Mouse (Mus musculus) olfactory bulb, adult 2 months (tissue): ENCODE data around the gene Fbxl7. TPM values are rescaled to one million over a fixed set of nuclear protein-coding genes. Genes with fewer than 3 reads are reported as not detected.

ENCODE experiments used
- H3K27ac ChIP-seq: fragments of 200-500 bp; 2 replicates; pipeline ENCODE4 v1.5.1; 2012; ENCODE audit warnings: low read depth, low read length; ENCODE audit not compliant: insufficient read depth
- H3K4me1 ChIP-seq: fragments of 200-500 bp; 2 replicates; pipeline ENCODE4 v1.6.1; 2012; ENCODE audit warnings: low read length; ENCODE audit not compliant: control insufficient read depth, insufficient read depth
- H3K4me3 ChIP-seq: fragments of 200-500 bp; 2 replicates; pipeline ENCODE4 v1.5.1; 2012; ENCODE audit warnings: mild to moderate bottlenecking, low read depth, low read length, moderate library complexity; ENCODE audit not compliant: insufficient read depth
- CTCF ChIP-seq: fragments of 200-500 bp; IDR thresholded peaks from 2 replicates; pipeline ENCODE4 v1.5.1; 2012; ENCODE audit warnings: low read depth, mild to moderate bottlenecking, low read length, moderate library complexity; ENCODE audit not compliant: insufficient read depth
- POLR2A ChIP-seq: fragments of 200-500 bp; IDR thresholded peaks from 2 replicates; pipeline ENCODE4 v1.6.1; 2012; ENCODE audit warnings: mild to moderate bottlenecking, low read depth, low read length, moderate library complexity; ENCODE audit not compliant: insufficient read depth
- WGBS: fragments of 180-500 bp; shearing (Covaris S2); methylation state at CpG from one replicate; pipeline ENCODE4 v1.1.7; 2018; 5-methylcytosine and 5-hydroxymethylcytosine counted together
- polyA plus RNA-seq: library from polyadenylated mRNA; stranded (reverse); fragments of >200 nt; gene quantifications from 2 replicates; pipeline ENCODE4 v1.2.4, GENCODE M21; 2012; ENCODE audit warnings: low replicate concordance; ENCODE audit not compliant: missing spikeins, insufficient read depth, insufficient read length

The Fbxl7 gene
- polyA plus RNA-seq, 1 experiment = not detected

GRCm38 (mm10) chr15:26718390-26719036, 176.9 kb downstream of the Fbxl7 start:
- Histone ChIP-seq H3K4me3 (no peak overlapping the region), H3K4me1 (no peaks in the 10 kb centered on the region), H3K27ac (no peak overlapping the region)
- 77% methylated on average over 5 of the region's 5 CpGs for WGBS
- no peak for TF ChIP-seq POLR2A
- no peak for TF ChIP-seq CTCF

- H3K27ac ChIP-seq = no peak overlapping the region
- WGBS = 80% methylated on average over 7 of the region's 7 CpGs
- TF ChIP-seq POLR2A = no peak
- TF ChIP-seq CTCF = no peak
- no peak overlapping the region for H3K4me3 ChIP-seq
- H3K4me1 ChIP-seq = no peaks in the 10 kb centered on the region
Observed at GRCm38 (mm10) chr15:26717952-26718351, 177.4 kb downstream of the Fbxl7 start.

- Histone ChIP-seq H3K4me3 (no peak overlapping the region), H3K4me1 (no peaks in the 10 kb centered on the region), H3K27ac (no peak overlapping the region)
- WGBS = 93% methylated on average over 2 of the region's 2 CpGs
- no peak for TF ChIP-seq CTCF
- TF ChIP-seq POLR2A = no peak
Observed at GRCm38 (mm10) chr15:26716181-26716580, 179.2 kb downstream of the Fbxl7 start.

GRCm38 (mm10) chr15:26715635-26716034, 179.7 kb downstream of the Fbxl7 start:
- Histone ChIP-seq H3K4me1 (no peaks in the 10 kb centered on the region), H3K27ac (no peak overlapping the region), H3K4me3 (no peak overlapping the region)
- no peak for TF ChIP-seq CTCF
- TF ChIP-seq POLR2A = no peak
- 55% methylated on average over 5 of the region's 5 CpGs for WGBS

- no peak for TF ChIP-seq CTCF
- TF ChIP-seq POLR2A = no peak
- H3K4me1 ChIP-seq = no peaks in the 10 kb centered on the region
Observed at GRCm38 (mm10) chr15:26712271-26712670, 183.1 kb downstream of the Fbxl7 start.

GRCm38 (mm10) chr15:26704966-26705365, 190.4 kb downstream of the Fbxl7 start:
- no peak overlapping the region for H3K27ac ChIP-seq
- WGBS = 75% methylated on average over 2 of the region's 2 CpGs
- H3K4me3 ChIP-seq = no peak overlapping the region
- H3K4me1 ChIP-seq = no peaks in the 10 kb centered on the region
- no peak for TF ChIP-seq CTCF
- TF ChIP-seq POLR2A = no peak

More at GRCm38 (mm10) chr15:26712271-26712670, 183.1 kb downstream of the Fbxl7 start:
- H3K4me3 ChIP-seq = no peak overlapping the region
- H3K27ac ChIP-seq = no peak overlapping the region
- 41% methylated on average over 7 of the region's 7 CpGs for WGBS

GRCm38 (mm10) chr15:26703156-26703840, 192.1 kb downstream of the Fbxl7 start:
- Histone ChIP-seq H3K4me3 (no peak overlapping the region), H3K4me1 (no peaks in the 10 kb centered on the region), H3K27ac (no peak overlapping the region)
- TF ChIP-seq POLR2A (no peak), CTCF (no peak)
- WGBS = 53% methylated on average over 6 of the region's 6 CpGs

- H3K27ac ChIP-seq = no peak overlapping the region
- no peak for TF ChIP-seq POLR2A
- no peak for TF ChIP-seq CTCF
Observed at GRCm38 (mm10) chr15:26701949-26702675, 193.3 kb downstream of the Fbxl7 start.

GRCm38 (mm10) chr15:26693075-26693474, 202.3 kb downstream of the Fbxl7 start:
- WGBS = 60% methylated on average over 3 of the region's 3 CpGs
- no peaks in the 10 kb centered on the region for H3K4me1 ChIP-seq
- no peak for TF ChIP-seq POLR2A
- TF ChIP-seq CTCF = no peak
- no peak overlapping the region for H3K4me3 ChIP-seq
- no peak overlapping the region for H3K27ac ChIP-seq

More at GRCm38 (mm10) chr15:26701949-26702675, 193.3 kb downstream of the Fbxl7 start:
- H3K4me3 ChIP-seq = no peak overlapping the region
- 85% methylated on average over 5 of the region's 5 CpGs for WGBS
- H3K4me1 ChIP-seq = no peaks in the 10 kb centered on the region
